Mouse (Mus musculus): ENCODE data around the gene Syne3.
A peak's percentile ranks its signal among the peaks of the same experiment; 100 is the strongest.

Gene Syne3

DNA sequence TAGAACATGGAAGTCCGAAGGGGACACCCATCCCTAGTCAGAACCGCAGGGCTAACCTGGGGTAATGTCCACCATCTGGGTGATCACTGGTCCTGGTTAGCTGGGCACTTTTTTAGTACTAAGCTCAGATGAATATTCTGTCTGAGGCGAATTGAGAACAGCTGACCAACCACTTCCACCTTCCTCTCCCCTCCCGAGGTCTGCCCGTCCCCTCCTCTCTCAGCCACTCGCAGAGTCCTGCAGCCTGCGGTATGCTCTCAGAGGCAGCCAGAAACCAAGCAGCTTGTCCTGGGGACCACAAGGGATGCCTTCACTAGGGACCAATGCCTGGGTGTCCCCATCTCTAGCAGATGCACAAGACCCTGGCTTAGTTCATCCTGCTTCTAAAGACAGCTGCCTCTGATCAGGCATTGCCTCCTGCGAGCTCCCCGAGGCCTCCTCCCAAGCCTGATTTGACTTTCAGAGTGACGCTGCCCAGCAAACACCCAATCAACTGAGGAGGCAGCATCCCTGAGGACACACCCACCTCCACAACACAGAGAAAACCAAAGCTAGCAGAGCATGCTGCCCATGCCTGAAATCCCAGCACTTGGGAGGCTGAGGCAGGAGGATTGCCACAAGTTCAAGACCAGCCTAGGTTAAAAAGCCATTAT lies 11.8 kb downstream of the Syne3 start:
- DNase-seq, result no peak

DNA sequence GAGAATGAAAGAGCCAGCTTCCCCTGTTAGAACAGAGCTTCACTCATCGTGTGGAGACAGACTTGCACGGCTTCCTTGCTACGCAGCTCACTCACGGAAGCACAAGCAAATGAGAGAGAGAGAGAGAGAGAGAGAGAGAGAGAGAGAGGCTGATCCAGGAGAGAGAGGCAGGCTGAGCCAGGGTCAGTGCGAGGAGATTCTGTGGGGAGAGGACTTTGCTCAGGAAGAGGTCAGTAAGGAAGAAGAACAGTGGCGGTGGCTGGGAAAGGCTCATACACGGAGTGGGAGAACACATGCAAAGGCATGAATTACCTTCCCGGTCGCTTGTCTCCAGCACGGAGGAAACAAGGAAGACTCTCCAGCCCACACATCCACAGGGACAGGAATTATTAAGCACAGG lies 12.4 kb downstream of the Syne3 start:
- DNase-seq, result no peak

DNA sequence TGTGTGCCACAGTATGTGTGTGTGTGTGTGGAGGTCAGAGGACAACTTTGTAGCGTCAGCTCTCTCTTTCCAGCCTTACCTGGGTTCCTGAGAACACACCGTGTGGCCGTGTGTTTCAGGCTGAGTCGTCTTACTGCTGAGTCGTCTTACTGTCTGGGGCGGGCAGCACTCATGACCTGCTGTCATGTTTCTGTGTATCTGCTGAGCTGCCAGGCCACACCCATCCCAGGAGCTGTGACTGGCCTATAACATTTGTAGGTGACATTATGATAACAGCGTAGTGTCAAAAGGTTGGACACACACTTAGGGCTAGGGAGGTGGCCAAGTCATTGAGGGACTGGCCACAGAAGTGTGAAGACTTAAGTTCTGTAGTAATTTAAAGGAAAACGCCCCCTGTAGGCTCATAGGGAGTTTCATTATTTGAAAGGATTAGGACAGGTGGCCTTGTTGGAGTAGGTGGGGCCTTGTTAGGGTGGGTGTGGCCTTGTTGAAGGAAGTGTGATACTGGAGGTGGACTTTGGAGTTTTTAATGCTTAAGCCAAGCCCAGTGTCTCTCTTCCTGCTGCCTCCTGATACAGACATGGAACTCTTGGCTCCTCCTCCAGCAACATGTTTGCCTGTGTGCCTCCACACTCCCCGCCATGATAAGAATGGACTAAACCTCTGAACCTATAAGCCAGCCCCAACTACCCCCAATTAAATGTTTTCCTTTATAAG lies 13.4 kb downstream of the Syne3 start:
- no peak for DNase-seq

DNA sequence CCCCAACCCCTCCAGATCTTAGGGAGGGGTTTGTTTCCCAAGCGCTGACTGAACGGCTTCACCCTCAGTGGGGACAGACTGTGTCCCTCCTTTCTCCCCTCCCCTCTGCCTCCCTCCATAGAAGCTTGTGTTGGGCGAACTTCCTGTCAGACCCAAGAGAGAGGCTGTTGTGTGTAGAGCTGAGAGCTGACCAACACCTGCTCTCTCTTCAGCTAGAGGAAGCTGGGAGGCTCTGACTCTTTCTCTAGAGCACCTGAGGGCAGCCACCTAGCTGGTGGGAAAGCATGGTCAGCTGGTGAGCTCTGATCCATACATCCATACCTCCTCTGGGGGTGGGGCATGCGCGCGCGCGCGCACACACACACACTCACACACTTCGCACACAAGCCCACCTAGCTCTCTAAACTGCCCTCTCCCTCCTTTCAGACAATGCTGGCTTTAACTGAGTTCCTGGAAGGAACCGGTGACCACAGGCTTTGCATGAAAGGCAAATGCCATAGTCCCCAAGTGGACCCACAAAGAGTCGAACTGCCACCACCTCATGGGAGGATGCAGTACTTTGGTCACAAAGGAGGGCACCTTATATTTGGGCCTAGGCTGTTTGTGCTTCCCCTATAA lies 14.2 kb downstream of the Syne3 start:
- DNase-seq, result no peak

DNA sequence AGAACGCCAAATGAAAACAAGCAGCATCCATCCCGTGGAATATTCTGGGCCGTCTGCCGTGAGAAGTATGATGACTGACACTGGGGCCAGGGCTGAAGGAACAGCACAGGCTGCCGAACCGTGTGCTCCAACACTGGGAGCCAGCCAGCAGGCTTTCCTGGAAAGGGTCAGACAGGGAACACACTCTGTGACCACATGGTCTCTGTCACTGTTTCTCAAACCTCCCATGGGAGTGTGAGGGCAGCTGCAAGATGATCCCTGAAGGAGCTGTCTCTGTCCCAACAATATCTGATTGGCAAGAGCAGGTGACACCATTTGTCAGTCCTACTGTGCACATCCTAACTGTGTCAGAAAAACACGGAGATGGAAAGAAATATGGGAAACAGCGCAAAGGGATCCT lies 16.8 kb downstream of the Syne3 start:
- DNase-seq, result no peak

DNA sequence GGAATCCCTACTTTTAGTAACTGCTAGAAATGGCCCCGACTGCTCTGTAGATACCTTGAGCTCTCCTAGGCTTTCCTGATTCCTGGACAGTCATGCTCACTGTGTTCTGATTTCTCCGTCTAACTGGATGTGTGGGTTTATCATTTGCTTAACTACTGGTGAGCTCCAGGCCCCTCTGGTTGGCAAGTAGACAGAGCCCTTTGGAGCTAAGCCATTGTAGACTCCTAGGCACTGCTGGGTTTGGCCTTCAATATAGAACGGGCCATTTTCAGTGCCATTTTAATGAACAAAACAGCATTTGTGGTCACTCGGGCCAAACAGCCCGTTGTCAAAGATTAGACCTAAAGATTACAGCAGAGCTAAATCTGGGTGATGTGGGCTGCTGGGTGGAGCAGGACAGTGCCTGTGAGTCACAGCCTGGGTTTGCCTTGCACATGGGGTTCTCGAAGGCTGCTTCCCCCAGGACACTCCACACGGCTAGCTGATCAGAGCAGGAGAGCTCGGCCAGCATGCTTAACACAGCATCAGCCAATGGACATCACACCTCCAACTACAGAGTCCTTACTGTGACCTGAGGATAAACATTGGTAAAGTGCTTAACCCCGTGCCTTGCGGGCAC lies 17.4 kb downstream of the Syne3 start:
- no peak for DNase-seq

DNA sequence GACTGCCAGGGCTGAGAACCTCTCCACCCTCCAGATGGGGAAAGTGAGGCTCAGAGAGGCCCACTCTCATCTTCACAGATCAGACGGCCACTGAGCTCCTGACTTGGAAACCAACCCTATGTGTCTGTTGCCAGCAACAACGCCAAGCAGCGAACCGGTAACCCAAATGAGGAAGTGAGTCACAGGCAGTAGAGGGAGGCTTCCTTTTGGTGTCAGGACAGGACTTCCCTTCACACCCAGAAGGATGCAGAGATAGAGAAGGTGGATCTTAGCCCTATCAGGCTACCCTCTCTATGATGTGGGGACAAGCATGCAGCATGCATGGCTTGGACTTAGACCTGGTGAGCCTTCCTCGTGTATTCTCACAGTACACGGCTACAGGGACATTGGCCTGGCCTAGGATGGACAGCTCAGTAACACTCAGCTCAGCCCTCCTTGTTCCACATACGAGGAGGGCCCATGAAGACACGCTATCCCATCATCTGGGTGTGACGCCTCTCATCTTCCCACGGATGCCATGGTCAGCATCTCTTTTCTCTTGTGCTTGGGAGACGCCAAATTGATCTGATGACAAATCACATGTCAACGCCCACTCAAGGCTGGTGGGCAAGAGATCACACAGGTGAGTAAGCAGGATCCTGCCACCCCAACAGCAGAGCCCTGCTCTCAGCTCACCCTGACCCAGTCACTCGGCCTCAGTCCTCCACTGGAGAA lies 18.7 kb downstream of the Syne3 start:
- peak; percentile 50 for DNase-seq

DNA sequence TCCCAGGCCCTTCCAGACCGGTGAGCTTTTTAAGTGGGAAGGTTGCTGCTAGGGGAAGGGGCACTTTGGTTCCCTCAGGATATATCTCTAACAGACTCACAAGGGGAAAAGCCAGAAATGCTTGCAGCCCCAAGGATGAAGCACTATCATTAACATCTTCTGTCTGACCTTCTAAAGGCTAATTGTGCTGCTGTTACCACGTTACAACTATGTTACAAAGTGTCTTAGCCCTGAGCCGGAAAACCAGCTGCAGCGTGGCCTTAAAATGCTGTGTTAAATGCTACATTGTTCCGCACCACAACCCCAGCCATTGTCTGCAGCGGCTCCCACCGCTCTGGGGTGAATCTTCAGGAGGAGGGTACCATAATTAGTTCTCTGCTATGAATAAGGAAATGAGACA lies 21.7 kb downstream of the Syne3 start:
- no peak for DNase-seq

DNA sequence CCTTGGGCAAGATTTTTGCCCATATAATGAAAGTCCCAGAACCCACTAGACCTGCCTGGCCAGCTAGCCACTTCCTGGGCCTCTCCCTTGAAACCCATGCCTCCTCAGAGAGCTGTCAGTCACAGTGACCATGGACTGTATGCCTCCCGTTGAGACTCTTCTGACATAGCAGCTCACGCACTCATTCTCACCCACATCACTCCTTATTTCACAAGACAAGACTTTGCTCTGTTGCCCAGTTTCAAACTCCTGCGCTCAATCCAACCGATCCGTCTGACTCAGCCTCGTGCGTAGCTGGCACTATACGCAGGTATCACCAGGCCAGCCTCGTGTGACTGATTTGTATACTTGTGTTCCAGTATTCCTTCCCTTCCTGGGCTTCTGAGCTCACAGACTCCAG lies 22.8 kb downstream of the Syne3 start:
- DNase-seq, result no peak

DNA sequence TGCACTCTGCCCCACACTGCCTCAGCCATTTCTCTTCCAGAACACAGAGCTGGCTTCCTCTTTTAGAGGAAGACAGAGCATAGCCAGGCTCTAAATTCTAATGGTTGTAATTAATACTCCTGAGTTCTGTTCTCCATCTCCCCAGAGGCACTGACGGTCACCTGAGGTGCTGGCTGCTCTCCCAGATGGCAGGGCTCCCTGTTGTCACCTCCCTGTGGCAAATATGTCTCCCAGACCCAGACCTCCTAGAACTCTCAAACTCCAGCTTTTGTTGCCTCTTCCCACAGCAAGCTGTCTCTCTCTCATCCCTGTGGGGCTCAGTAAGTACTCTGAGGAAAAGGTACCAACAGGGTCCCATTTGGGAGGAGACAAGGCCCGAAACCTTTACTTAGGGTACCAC lies 23.6 kb downstream of the Syne3 start:
- no peak for DNase-seq

DNA sequence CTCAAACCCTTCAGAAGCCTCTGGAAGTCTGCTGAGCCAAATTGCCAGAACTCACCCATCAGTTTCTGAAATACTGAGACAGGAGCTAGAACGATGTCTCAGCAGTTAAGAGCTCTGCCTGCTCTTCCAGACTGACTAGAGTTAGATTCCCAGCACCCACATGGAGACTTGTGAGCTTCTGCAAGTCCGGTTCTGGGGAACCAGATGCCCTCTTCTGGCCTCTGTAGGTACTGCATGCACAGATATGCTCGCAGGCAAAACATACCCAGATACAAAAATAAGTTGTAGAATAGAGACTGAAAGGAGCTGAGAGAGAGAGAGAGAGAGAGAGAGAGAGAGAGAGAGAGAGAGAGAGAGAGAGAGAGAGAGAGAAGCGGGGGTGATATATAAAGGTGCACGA lies 24.5 kb downstream of the Syne3 start:
- DNase-seq, result peak; percentile 70

DNA sequence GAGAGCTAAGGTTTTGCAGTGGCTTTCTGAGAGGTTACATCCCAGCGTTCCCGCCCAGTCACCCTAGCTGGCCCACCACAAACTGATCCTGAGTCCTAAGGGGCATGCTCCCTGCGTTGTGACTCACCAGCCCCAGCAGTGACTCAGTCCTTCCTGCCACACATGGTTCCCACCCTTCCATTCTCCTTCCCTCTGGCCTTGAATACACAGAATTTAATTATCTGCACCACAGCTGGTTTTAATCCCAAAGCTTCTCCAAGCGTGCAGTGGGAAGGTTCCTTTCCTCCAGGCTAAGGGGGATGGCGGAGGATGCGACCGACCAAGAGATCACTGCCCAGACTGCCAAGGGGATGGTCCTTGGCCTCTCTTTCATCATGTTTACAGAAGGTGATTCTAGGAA lies 26.1 kb downstream of the Syne3 start:
- DNase-seq, result no peak

DNA sequence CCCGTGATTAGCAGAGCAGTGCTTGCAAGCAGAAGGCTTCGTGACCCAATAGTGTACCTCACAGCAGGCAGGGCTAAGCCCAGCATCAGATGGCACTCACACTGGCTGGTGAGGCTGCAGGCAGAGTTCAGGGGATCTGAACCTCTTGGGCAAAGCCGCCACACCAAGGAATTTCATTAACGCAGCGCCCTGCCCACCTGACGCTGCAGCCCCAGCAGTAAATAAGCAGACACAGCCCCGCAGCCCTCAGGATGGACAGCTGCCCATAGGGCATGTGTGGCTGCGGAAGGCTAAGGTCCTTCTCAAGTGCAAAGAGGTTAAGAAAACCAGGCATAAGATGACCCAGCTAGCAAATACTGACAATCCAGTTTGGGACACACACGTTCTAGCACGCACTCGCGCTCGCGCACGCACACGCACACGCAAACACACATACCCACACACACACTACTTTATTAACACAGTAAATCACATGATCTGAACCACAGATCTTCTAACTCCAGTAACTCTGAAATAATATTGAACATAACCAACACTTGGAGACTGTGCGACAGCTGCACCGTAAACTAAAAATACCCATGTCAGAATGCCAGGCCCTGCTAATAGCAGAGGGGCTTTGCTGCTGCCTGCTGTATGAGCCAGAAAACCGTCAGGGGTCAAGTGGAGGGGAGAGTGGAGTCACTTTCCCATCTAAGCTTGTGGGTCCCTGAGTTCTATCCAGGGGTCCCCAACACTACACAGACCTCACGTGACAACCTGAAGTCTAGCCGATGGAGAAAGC lies 30.5 kb downstream of the Syne3 start:
- DNase-seq, result no peak

DNA sequence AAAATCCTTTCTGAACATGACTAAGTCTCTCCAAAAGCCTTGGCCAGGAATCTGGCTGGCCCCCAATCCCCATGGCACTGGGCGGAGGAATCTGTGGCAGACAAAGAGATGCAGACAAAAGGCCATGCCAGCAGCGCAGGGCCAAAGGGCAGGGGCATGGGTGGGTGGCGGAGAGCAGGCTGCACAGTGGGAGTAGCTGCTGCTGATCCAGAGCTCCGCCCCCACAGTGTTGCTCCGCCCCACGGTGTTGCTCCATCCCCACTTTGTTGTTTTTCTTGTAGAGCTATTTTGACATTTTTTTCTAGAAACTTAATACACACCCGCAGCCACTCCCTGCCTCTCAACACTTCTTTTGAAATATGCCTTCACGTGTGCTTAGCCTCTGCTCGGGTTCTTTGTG lies 31.2 kb downstream of the Syne3 start:
- DNase-seq, result no peak

DNA sequence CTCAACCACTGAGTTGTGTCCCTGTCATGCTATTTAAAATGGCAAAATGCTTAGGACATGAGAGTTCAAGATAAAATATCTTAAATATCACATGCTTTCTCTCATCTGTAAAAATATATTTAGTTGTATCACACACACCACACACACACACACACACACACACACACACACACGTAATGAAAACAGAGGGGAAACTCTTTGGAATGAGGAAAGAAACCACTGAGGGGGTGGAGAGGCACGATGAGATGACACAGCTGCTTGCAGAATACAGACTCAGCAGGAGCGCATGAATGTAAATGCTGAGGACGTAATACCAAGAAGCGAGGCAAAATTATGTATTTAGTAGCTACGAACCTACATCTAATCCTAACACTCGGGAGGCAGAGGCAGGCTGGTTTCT lies 32.7 kb downstream of the Syne3 start:
- DNase-seq, result no peak

DNA sequence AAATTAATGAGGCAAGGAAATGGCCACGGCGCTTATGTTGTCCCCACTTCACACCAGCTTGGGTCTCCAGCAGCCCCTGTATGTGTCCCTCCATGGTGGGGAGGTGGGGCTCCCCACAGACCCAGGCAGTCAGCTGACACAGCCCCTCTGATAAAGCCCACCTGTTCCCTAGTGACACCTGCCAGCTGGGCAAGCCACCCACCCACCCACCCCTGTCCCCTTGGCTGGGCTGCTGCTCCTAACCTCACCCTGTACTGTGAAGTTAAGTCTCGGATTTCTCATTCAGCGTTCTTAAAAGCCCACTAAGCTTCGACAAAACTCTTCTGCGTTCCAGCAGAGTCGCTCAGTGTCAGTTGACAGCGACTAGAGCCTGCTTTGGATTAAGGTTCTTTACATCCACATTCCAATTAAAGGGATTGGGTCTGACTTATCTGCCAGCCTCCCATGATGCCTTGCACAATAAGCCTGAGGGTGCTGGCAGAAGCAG lies 33.2 kb downstream of the Syne3 start:
- no peak for DNase-seq

DNA sequence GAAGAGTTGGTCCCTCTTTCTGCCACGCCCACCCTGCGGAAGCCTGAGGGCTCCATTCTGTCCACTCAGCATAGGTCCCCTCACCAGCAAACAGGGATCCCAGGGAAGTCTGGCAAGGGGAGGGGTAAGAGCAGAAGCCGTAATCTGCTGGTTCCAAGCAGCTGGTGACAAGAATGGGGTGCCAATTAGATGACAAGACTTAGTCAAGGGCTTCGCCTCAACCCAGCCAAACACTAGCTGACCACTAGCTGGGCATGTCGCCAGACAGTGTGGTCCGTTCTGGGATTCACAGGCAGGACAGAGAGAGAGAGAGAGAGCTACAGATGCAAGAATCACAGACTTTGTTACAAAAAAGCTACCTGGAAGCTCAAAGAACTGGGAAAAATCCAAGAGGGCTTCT lies 36.7 kb downstream of the Syne3 start:
- DNase-seq, result no peak

DNA sequence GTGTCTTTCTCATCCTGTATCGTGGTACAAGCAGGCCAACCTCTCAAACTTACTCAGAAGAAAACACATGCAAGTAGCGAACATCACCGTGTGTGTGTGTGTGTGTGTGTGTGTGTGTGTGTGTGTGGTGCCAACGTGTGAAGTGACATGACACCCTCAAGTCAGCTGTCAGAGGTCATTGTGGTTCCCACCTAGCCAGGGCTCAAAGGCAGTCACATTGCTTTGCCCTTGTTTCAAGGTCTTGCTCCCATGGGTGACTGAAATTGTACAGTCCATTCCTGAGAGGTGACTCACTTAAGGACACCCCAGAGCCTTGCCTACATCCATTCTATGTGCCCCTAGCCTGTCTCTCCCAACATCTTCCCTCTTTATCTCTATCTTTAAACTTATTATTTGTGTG lies 40.0 kb downstream of the Syne3 start:
- DNase-seq, result no peak

DNA sequence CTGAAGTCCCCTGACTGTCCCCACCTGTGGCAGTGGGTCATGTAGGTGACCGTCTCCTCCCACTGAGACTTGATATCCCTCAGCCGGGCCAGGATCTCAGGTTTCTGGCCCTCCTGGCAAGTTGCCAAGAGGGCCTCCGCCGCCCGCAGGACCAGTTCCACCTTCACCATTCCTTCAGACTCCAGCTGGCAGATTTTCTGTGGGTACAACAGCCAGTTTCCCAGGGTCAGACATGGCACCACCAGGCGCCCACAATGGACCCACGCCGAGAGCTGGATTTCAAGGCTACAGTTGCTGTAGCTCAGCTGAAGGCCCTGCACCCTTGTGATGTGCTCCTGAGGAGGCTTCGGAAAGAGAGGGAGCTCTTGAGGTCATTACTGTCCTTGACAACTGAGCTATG lies 40.4 kb downstream of the Syne3 start:
- DNase-seq, result no peak

DNA sequence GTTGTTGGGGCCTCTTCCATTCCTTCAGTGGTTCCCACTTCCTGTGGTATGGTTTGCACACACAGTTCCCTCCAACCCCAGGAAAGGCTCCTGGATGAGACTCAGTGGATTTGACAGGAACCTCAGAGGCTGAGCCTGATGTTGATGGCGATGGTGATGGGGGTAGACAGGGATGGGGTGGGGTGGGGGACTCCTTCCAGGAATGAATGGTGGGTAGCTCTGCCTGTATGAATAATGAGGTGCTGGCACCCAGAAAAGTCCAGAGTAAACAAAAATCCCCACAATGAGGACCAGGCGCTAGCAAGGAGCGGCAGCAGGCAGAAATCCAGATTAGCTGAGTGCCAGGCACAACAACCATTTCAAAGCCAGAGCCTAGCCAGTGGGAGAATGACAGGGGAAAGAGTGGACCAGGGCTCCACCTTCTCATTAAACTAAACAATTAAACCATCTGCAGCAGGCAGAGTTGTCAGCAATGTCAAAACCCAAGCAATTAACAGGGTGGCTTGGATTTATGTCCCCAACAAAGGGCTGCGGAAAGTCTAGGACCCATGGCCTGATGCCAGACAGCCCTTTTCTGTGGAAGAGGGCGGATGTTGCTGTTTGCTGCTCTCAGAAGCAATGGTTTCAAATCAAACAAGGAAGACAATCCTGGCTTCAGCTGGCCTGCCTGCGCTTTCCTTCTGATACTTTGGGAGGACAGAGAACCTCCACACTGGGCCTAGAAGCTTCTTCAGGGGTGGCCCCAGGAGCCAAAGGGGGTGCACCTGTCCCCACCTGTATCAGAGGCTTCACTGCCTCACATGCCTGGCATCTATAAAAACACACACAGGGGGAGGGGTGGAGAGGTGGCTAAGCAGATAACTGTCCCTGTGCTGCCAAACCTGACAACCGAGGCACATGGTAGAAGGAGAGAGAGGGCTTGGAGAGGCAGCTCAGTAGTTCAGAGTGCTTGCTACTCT lies 44.4 kb downstream of the Syne3 start:
- DNase-seq, result no peak

DNA sequence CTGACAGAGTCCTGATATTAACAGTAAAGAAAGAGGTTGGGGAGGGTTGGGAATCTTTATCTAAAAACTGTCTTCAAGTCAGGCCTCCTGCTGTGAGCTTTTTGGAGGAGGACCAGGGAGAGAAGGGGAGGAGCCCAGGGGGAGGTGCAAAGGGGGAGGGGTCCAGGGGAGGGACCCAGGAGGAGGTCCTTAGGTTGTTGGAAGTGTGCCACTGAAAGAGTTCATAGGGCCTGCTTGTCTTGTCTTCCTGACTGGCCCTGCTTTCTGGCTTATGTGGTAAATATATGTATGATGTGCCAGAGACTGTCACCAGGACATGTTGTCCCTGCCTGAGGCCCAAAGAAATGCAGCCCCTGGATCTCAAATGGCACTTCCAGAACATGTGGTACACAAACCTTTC lies 49.2 kb downstream of the Syne3 start:
- no peak for DNase-seq
